ENCODE assay signal across 8 mouse cellular contexts in the genomic region with DNA sequence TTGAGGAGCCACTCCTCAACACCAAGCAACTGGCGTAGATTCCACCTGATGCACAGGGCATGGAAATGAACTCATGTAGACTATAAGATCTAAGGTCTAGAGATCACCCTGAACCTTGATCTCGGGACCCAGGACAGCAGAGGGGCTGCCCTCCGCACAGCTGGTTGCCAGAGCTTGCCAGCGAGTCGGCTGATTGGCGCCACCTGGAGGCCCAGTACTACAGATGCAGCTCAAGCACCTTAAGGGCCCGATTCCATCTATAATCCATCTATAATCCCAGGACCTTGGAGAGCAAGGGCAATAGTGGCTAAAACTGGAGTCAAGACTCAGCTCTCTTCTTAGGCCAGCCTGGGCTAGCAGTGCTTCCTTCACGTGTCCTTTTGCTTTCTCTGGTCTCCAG. TPM values are rescaled to one million over a fixed set of nuclear protein-coding genes. Genes with fewer than 3 reads are reported as not detected.
DNase-seq lines count a peak whose midpoint lies in the region; ATAC-seq and TF ChIP-seq lines count a peak whose summit lies in the region.

No protein-coding gene starts in this region.

- peaks cover 15% of the 10 kb centered on the region; the same call in 1 of the 2 replicates for H3K27me3 ChIP-seq in liver, adult 2 months (ENCODE audit: control insufficient read depth, insufficient read depth, low read length)
- peaks cover 68% of the 10 kb centered on the region for H3K27me3 ChIP-seq in liver, embryonic 12.5 days (replicated peaks)
- peaks cover 29% of the 10 kb centered on the region for H3K27me3 ChIP-seq in intestine, embryonic 15.5 days (replicated peaks)
- peaks cover 31% of the 10 kb centered on the region for H3K27me3 ChIP-seq in liver, embryonic 14.5 days (ENCODE audit: control insufficient read depth, insufficient read depth, low read length)
- H3K27me3 ChIP-seq in neural tube, embryonic 15.5 days (replicated peaks) = peaks cover 62% of the 10 kb centered on the region

- H3K9me3 ChIP-seq in liver, embryonic 12.5 days (replicated peaks) = no peaks in the 10 kb centered on the region
- no peaks in the 10 kb centered on the region for H3K9me3 ChIP-seq in intestine, embryonic 15.5 days
- H3K9me3 ChIP-seq in liver, embryonic 14.5 days (ENCODE audit: control insufficient read depth, low read length) = no peaks in the 10 kb centered on the region
- H3K9me3 ChIP-seq in neural tube, embryonic 15.5 days (replicated peaks) = no peaks in the 10 kb centered on the region

- no peak overlapping the region for H3K27ac ChIP-seq in liver, adult 2 months (replicated peaks; ENCODE audit: insufficient read depth, low read depth, low read length)
- no peak overlapping the region for H3K27ac ChIP-seq in liver, embryonic 12.5 days
- H3K27ac ChIP-seq in intestine, embryonic 15.5 days = no peak overlapping the region
- H3K27ac ChIP-seq in liver, embryonic 14.5 days = no peak overlapping the region
- H3K27ac ChIP-seq in neural tube, embryonic 15.5 days (replicated peaks) = no peak overlapping the region

- no peak for TF ChIP-seq POLR2A in liver, adult 2 months (IDR thresholded peaks at IDR 0.05; ENCODE audit: extremely low read depth, insufficient read depth, low read length)
- no peak for TF ChIP-seq POLR2A in brain, embryonic 14.5 days (IDR thresholded peaks at IDR 0.05; ENCODE audit: borderline replicate concordance, extremely low read depth, insufficient read depth, insufficient read length, poor library complexity, severe bottlenecking)

- H3K4me2 ChIP-seq in liver, embryonic 12.5 days = no peak overlapping the region
- H3K4me2 ChIP-seq in intestine, embryonic 15.5 days (replicated peaks) = peak overlapping the region; percentile 90; the same call in 1 of the 2 replicates
- no peak overlapping the region for H3K4me2 ChIP-seq in liver, embryonic 14.5 days (ENCODE audit: low read depth)
- 0 out of 2 replicates have a peak overlapping the region, but pooled peaks have one; percentile 74 for H3K4me2 ChIP-seq in neural tube, embryonic 15.5 days

- H3K9ac ChIP-seq in liver, adult 2 months (ENCODE audit: low read depth, low read length) = no peak overlapping the region
- no peak overlapping the region for H3K9ac ChIP-seq in liver, embryonic 12.5 days
- H3K9ac ChIP-seq in intestine, embryonic 15.5 days = no peak overlapping the region
- no peak overlapping the region for H3K9ac ChIP-seq in liver, embryonic 14.5 days (replicated peaks)
- no peak overlapping the region for H3K9ac ChIP-seq in neural tube, embryonic 15.5 days (replicated peaks)

- no peaks in the 10 kb centered on the region for H3K79me2 ChIP-seq in liver, adult 2 months (ENCODE audit: control insufficient read depth, insufficient read depth, low read length)

- TF ChIP-seq CTCF in liver, adult 2 months (IDR thresholded peaks at IDR 0.05; ENCODE audit: low read depth, low read length) = peak; percentile 89
- TF ChIP-seq CTCF in brain, embryonic 14.5 days (IDR thresholded peaks at IDR 0.05; ENCODE audit: borderline replicate concordance, extremely low read depth, insufficient read depth, insufficient read length) = peak; percentile 82
- peak; percentile 87 for TF ChIP-seq CTCF in liver, embryonic 14.5 days (IDR thresholded peaks at IDR 0.05; ENCODE audit: low read depth)

- H3K4me1 ChIP-seq in liver, adult 2 months (ENCODE audit: control insufficient read depth, insufficient read depth, low read length) = no peaks in the 10 kb centered on the region
- H3K4me1 ChIP-seq in liver, embryonic 12.5 days = peaks cover 7% of the 10 kb centered on the region; the same call in 1 of the 2 replicates
- peaks cover 7% of the 10 kb centered on the region for H3K4me1 ChIP-seq in intestine, embryonic 15.5 days (replicated peaks)
- H3K4me1 ChIP-seq in liver, embryonic 14.5 days (replicated peaks; ENCODE audit: control insufficient read depth in 2 of 2, insufficient read depth in 2 of 2, low read length in 1 of 2) = no peaks in the 10 kb centered on the region
- H3K4me1 ChIP-seq in neural tube, embryonic 15.5 days = peaks cover 12% of the 10 kb centered on the region

- ATAC-seq in liver, embryonic 12.5 days = no peak
- peak; percentile 38; the same call in 1 of the 2 replicates for ATAC-seq in intestine, embryonic 15.5 days
- no peak for ATAC-seq in liver, embryonic 14.5 days (ENCODE audit: insufficient read depth)
- no peak; the same call in 1 of the 2 replicates for ATAC-seq in neural tube, embryonic 15.5 days (ENCODE audit: low FRiP score)

- TF ChIP-seq EP300 in liver, embryonic 14.5 days (IDR thresholded peaks at IDR 0.05; ENCODE audit: low read depth) = no peak

- peak; percentile 14 for DNase-seq in liver, adult 2 months (ENCODE audit: extremely low read depth, low read depth, low spot score)
- peak; percentile 80 for DNase-seq in brain, embryonic 14.5 days (ENCODE audit: low read depth)
- DNase-seq in gastrocnemius, postnatal 10 days = peak; percentile 80
- peak; percentile 27 to 36 (median 33) for DNase-seq in liver, embryonic 14.5 days (ENCODE audit: low read depth in 3 of 3, low spot score in 3 of 3)
- peak; percentile 50 to 84 for DNase-seq in thymus, postnatal 10 days (ENCODE audit: low spot score in 2 of 2)

- no peak overlapping the region for H3K4me3 ChIP-seq in liver, adult 2 months (ENCODE audit: insufficient read depth, low read depth, low read length)
- H3K4me3 ChIP-seq in liver, embryonic 12.5 days = no peak overlapping the region
- H3K4me3 ChIP-seq in intestine, embryonic 15.5 days (replicated peaks) = no peak overlapping the region
- no peak overlapping the region for H3K4me3 ChIP-seq in liver, embryonic 14.5 days (ENCODE audit: insufficient read depth in 1 of 2, low read depth in 2 of 2, low read length in 2 of 2)
- H3K4me3 ChIP-seq in neural tube, embryonic 15.5 days (replicated peaks) = no peak overlapping the region

- WGBS in liver, adult 2 months = 4% methylated on average over 8 of the region's 8 CpGs
- 2% methylated on average over 8 of the region's 8 CpGs for WGBS in liver, embryonic 12.5 days (ENCODE audit: insufficient replicate concordance)
- WGBS in intestine, embryonic 15.5 days = 4% methylated on average over 8 of the region's 8 CpGs
- 1% methylated on average over 8 of the region's 8 CpGs for WGBS in liver, embryonic 14.5 days (ENCODE audit: insufficient replicate concordance)
- WGBS in neural tube, embryonic 15.5 days = 1% methylated on average over 8 of the region's 8 CpGs

- no peaks in the 10 kb centered on the region for H3K36me3 ChIP-seq in liver, adult 2 months (ENCODE audit: control insufficient read depth, insufficient read depth, low read length)
- no peaks in the 10 kb centered on the region for H3K36me3 ChIP-seq in liver, embryonic 12.5 days
- H3K36me3 ChIP-seq in intestine, embryonic 15.5 days = no peaks in the 10 kb centered on the region
- H3K36me3 ChIP-seq in liver, embryonic 14.5 days (replicated peaks; ENCODE audit: control insufficient read depth, insufficient read depth, low read depth) = no peaks in the 10 kb centered on the region
- H3K36me3 ChIP-seq in neural tube, embryonic 15.5 days = no peaks in the 10 kb centered on the region

RNA-seq across cellular contexts. Expression of a gene that starts 0.9 kb away (rescaled TPM):
- under 0.01 TPM in 2 replicates for total RNA-seq in liver, adult 2 months (2014; rRNA removed)
- 0.05 TPM in 1 of 2 replicates, not detected in the other for polyA plus RNA-seq in liver, adult 2 months (2012; rRNA removed)
- polyA plus RNA-seq in liver, embryonic 12.5 days (2016; fragmentation: Nextera tagmentation; extraction: Ambion mirVana) = 0.30 and 0.36 TPM in 2 replicates
- 0.38 and 0.63 TPM in 2 replicates for polyA plus RNA-seq in brain, embryonic 14.5 days (2012; rRNA removed)
- 1 to 10 TPM; 1.2 to 1.6 TPM for total RNA-seq in gastrocnemius, postnatal 10 days (2021)
- 0.45 and 0.49 TPM in 2 replicates for polyA plus RNA-seq in intestine, embryonic 15.5 days (2015; fragmentation: Nextera tagmentation; extraction: Ambion mirVana)
- 0.02 TPM in 2 replicates for polyA plus RNA-seq in liver, embryonic 14.5 days (2012; rRNA removed)
- polyA plus RNA-seq in liver, embryonic 14.5 days (2014; fragmentation: Nextera tagmentation; extraction: Ambion mirVana) = 0.05 and 0.08 TPM in 2 replicates
- polyA plus RNA-seq in neural tube, embryonic 15.5 days (2015; fragmentation: Nextera tagmentation; extraction: Ambion mirVana) = 1.6 TPM in 2 replicates

RNA-seq across cellular contexts. Expression of a gene that starts 26.5 kb away (rescaled TPM):
- total RNA-seq in liver, adult 2 months (2014; rRNA removed) = 0.28 and 0.54 TPM in 2 replicates
- polyA plus RNA-seq in liver, adult 2 months (2012; rRNA removed) = 0.44 and 1.4 TPM in 2 replicates
- 24.7 and 25.9 TPM in 2 replicates for polyA plus RNA-seq in liver, embryonic 12.5 days (2016; fragmentation: Nextera tagmentation; extraction: Ambion mirVana)
- polyA plus RNA-seq in brain, embryonic 14.5 days (2012; rRNA removed) = 0.45 and 0.46 TPM in 2 replicates
- 1 to 10 TPM in 1 of 2 experiments, under 1 TPM in 1; 0.38 to 1.1 TPM for total RNA-seq in gastrocnemius, postnatal 10 days (2021)
- polyA plus RNA-seq in intestine, embryonic 15.5 days (2015; fragmentation: Nextera tagmentation; extraction: Ambion mirVana) = 2.0 TPM in 2 replicates
- polyA plus RNA-seq in liver, embryonic 14.5 days (2012; rRNA removed) = 11.9 and 12.4 TPM in 2 replicates
- polyA plus RNA-seq in liver, embryonic 14.5 days (2014; fragmentation: Nextera tagmentation; extraction: Ambion mirVana) = 8.6 and 9.4 TPM in 2 replicates
- polyA plus RNA-seq in neural tube, embryonic 15.5 days (2015; fragmentation: Nextera tagmentation; extraction: Ambion mirVana) = 0.36 and 15.5 TPM in 2 replicates

RNA-seq across cellular contexts. Expression of a gene that starts 40.7 kb away (rescaled TPM):
- 3.2 and 5.4 TPM in 2 replicates for total RNA-seq in liver, adult 2 months (2014; rRNA removed)
- polyA plus RNA-seq in liver, adult 2 months (2012; rRNA removed) = 13.1 and 15.2 TPM in 2 replicates
- 15.5 and 15.8 TPM in 2 replicates for polyA plus RNA-seq in liver, embryonic 12.5 days (2016; fragmentation: Nextera tagmentation; extraction: Ambion mirVana)
- polyA plus RNA-seq in brain, embryonic 14.5 days (2012; rRNA removed) = 333 and 385 TPM in 2 replicates
- total RNA-seq in gastrocnemius, postnatal 10 days (2021) = 10 to 100 TPM; 32.3 to 39.9 TPM
- 60.6 TPM in 2 replicates for polyA plus RNA-seq in intestine, embryonic 15.5 days (2015; fragmentation: Nextera tagmentation; extraction: Ambion mirVana)
- polyA plus RNA-seq in liver, embryonic 14.5 days (2012; rRNA removed) = 8.1 and 9.2 TPM in 2 replicates
- polyA plus RNA-seq in liver, embryonic 14.5 days (2014; fragmentation: Nextera tagmentation; extraction: Ambion mirVana) = 7.2 and 8.5 TPM in 2 replicates
- 314 and 353 TPM in 2 replicates for polyA plus RNA-seq in neural tube, embryonic 15.5 days (2015; fragmentation: Nextera tagmentation; extraction: Ambion mirVana)

Comparison
In these comparisons a context has a peak if more than half of its experiments do, and no peak if none do; other contexts are left out.
1. DNase-seq: peak in every context shown above with its lines; median percentile 80 in brain, embryonic 14.5 days; 80 in gastrocnemius, postnatal 10 days; 67 in thymus, postnatal 10 days; 33 in liver, embryonic 14.5 days; 14 in liver, adult 2 months.
2. H3K4me2 ChIP-seq: peak in intestine, embryonic 15.5 days (single experiment) and neural tube, embryonic 15.5 days (single experiment); none in liver, embryonic 12.5 days (single experiment) and liver, embryonic 14.5 days (single experiment).
3. Peak in every context shown above with its lines, with median percentiles within 50 percentile points of each other: CTCF ChIP-seq.